Mouse (Mus musculus) frontal cortex, postnatal 36 days (tissue): ENCODE results near the gene Nup43.
A peak's percentile ranks its signal among the peaks of the same experiment; 100 is the strongest.

Source experiments
- DNase-seq, 2 experiments: peaks; one replicate each; pipeline ENCODE4 v3.0.0; 2022; ENCODE audit warnings: low spot score in 2 of 2

Gene Nup43

DNA sequence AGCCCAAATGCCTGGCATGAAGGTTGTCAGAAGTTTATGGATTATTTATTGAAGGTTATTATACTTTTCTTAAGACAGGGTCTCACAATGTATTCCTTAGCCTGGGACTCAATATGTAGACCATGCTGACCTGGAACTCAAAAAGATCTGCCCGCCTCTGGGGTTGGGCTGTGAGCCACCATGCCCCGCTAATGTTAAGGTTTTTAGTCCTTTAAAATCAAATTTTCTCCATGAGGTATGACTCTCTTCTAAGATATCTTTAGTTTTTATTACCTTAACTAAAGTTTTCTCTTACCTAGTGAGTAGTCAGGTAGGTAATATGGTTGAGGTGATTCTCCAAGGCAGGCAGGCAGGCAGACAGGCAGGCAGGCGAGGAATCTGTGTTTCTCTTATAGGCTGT is 14.9 kb downstream of the Nup43 start:
- DNase-seq: no peak

DNA sequence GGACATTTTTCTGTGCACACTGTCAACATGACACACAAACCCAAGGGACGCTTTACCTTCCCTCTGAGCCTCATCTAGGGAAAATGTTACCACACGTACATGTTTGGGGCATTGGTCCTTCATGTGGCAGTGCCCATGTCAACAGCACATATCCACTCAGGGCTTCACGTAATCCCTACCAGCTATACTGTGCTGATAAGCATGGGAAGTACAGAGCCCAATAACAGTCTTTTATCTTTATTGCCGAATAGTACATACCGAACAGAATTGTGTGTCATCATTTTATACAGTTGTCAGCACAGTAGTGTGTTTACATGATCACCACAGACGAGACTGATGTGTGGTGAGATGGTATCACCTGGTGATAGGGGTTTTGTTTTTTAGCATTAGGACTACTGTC is 19.6 kb downstream of the Nup43 start:
- no peak for DNase-seq

DNA sequence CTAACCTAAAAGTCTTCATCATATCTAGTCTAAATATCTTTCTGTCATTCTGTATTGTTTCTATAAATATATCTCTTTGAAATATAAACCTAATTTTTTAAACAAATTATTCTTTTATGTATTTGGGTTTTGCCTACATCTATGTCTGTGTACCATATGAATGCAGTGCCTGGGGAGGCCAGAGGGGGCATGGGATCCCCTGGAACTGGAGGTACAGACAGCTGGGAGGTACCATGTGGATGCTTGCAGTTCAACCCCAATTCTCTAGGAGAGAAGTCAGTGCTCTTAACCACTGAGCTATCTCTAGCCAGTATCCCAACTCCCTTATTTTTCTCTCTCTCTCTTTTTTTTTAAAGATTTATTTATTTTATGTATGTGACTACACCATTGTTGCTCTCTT is 28.0 kb downstream of the Nup43 start:
- no peak for DNase-seq

DNA sequence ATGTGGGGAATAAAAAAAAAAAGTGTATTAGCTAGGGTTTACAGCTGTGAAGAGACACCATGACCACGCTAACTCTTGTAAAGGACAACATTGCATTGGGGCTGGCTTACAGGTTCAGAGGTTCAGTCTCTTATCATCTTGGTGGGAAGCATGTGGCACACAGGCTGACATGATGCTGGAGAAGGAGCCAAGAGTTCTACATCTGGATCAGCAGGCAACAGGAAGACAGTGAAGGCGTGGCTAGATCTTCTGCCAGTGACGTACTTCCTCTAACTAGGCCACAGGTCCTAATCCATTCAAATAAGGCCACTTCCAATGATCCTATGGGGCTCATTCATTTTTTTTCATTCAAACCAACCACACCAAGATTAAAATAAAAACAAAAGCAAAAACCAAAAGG is 32.8 kb downstream of the Nup43 start:
- DNase-seq: no peak

DNA sequence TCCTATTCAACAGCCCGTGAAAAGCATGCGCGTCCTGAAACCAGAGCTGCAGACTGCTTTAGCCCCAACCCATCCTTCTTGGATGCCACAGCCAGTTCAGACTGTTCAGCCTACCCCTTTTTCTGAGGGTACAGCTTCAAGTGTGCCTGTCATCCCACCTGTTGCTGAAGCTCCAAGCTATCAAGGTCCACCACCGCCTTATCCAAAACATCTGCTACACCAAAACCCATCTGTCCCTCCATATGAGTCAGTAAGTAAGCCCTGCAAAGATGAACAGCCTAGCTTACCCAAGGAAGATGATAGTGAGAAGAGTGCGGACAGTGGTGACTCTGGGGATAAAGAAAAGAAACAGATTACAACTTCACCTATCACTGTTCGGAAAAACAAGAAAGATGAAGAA is 35.3 kb downstream of the Nup43 start:
- DNase-seq: no peak

DNA sequence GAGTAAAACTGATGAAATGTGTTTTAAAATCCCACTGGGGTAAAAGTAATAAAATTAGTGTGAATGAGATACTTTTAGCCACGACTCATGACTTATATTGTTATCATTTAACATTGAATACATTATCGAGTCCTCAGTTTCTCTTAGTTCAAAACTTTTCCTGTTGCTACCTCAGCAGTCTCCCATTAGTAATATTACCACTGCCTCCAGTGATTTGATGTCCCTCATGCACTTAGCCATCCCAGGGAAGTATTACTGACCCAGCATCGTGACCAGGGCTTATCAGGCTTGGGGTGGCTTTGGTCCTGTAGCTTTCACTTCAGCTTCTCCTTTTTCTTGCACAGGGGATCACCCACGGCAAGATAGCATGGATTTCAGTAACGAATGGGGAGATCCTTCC is 42.8 kb downstream of the Nup43 start:
- no peak for DNase-seq

DNA sequence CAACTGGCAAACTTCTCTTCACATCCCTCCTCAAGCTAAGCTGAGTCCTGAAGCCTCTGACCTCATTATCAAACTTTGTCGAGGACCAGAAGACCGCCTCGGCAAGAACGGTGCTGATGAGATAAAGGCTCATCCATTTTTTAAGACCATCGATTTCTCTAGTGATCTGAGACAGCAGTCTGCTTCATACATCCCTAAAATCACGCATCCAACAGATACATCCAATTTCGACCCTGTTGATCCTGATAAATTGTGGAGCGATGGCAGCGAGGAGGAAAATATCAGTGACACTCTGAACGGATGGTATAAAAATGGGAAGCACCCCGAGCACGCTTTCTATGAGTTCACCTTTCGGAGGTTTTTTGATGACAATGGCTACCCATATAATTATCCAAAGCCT is 45.2 kb downstream of the Nup43 start:
- no peak for DNase-seq

DNA sequence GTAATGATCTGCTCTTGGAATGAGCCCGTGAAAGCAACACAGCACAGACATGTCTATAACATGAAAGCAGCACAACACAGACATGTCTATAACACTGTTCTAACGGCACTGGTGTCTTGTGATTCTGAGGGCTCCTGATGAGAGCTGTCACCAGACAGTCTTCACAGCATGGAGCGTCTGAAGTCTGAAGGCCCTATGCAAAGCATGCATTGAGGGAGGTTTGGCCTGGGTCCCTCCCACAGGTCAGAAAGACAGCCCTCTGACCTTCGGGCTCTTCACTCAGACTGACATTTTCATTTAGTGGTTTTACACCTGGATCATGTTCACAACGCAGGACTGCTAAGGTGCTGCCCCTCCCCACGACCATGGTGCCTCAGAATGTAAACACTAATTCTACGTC is 47.8 kb downstream of the Nup43 start:
- no peak for DNase-seq

DNA sequence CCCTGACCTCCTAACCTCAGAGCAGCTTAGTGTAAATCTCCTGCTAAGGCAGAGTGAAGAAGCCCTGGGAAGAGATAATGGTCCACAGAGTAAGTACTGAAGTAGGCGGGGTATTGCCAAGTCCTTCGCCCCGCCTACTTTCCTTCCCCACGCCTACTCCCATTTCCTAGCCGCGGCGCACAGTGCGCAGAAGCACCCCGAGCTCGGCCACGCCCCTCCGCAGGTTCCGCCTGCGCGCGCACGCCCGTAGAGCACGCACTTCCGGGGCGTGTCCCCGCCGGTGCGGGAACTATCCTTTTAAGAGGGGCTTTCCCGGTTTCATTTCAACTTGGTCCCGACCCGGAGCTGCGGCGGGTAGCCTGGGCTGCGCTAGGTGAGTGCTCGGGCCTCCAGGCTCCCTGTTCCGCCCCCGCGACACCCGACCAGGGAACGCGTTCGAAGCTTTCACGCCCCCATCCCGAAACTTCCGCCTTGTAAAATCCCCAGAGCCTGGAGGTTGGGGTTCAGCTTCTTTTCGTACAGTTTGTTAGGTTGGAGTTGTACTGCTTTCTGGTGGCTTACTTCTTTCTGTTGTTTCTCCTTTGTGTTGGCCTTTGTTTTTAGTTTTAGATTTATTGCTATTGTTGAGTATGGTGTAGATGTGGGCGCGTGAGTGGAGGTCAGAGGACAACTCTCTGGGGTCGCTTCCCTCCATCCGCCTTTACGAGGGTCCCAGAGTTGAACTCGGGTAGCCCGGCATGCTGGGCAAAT is 58.6 kb downstream of the Nup43 start, which contains the start of gene Katna1:
Katna1 (plus strand) TSS at position 250 of the 750 bp plus-strand sequence.
- DNase-seq: peak; percentile 87 to 90

DNA sequence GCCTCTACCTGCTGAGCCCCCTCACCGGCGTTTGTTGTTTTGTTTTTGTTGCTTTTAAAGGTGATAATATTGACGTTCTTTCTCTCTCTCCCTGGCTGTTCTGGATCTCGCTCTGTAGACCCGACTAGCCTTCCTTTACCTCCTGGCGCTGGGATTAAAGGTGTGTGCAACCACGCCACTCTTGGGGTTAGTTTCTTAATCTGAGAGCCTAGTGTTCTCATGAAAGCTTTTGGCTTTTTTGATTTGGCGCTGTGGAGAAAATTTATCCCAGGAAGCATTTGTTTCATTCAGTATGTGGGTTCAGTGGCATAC is 59.2 kb downstream of the Nup43 start:
- no peak for DNase-seq

DNA sequence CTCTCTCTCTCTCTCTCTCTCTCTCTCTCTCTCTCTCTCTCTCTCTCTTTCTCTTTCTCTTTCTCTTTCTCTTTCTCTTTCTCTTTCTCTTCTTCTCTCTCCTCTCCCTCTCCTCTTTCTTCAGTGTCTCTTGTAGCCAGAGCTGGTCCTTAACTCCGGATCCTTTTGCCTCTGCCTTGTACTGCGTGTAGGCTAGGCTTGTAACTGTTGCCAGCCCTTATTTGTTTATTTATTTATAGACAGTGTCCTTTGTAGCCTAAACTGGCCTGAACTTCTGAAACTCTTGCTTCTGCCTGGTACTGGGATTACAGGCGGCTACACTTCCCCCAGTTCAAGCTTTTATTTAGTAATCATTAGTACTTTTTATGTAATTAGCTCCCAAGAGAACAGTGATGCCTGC is 59.7 kb downstream of the Nup43 start:
- DNase-seq: no peak
